Mouse (Mus musculus) spleen, postnatal 14 days (tissue): ENCODE data around the gene Gfod1.

ENCODE experiments used
- DNase-seq, 2 experiments: peaks; one replicate each; pipeline ENCODE4 v3.0.0; 2021 to 2022; ENCODE audit warnings: low spot score in 2 of 2

Gene Gfod1

DNA sequence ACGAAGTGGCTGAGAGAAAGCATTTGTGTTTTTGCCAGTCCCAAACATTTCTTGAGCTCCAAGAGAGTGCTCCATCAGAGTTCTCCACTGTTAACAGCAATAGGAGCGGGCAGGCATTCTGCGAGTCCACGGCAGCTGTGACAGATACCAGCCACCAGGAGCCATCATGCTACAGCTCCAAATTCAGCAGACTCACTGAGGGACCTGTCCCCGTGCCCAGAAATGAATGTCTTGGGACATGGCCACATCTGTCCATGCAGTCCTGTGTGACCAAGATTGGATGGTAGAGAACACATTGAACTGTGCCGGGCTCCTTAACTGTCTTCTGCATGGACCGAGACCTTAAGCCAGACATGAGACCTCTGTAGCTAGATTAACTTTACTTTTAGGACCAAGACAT, 100.7 kb downstream of the Gfod1 start:
- DNase-seq = no peak

DNA sequence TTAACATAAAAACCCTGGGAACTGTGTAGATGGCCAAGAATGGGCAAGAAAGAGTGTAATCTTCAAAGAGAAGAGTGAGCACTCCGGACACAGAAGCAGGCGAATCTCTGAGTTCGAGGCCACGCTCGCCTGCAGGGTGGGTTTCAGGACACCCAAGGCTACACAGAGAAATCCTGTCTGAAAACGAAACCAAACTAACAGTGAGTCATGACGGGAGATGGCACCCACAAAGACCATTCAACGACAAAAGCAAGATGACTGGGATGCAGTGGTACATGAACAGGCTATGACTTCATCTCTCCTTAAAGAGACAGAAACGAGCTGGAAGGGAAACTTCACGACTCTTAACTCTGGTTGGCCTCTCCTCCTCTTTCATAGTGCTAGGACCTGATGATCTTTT, 101.6 kb downstream of the Gfod1 start:
- no peak for DNase-seq

DNA sequence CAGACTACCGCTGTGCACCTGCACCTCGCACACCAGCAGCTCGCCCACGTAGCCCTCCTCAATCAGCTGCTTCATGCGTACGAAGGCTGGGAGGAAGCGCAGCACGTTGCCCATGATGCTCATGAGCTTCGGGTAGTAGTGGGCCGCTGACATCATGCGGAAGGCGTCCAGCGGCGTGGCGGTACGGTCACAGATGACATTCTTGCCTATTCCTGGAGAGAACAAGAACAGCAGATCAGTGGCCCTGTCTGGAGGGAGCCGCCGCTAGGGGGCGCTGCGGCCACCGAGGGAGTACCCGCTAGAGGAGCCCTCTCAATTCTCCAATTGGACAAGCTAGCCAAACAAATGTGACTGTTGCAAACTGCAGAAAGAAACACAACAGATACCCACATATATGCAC, 102.9 kb downstream of the Gfod1 start:
- DNase-seq = no peak

DNA sequence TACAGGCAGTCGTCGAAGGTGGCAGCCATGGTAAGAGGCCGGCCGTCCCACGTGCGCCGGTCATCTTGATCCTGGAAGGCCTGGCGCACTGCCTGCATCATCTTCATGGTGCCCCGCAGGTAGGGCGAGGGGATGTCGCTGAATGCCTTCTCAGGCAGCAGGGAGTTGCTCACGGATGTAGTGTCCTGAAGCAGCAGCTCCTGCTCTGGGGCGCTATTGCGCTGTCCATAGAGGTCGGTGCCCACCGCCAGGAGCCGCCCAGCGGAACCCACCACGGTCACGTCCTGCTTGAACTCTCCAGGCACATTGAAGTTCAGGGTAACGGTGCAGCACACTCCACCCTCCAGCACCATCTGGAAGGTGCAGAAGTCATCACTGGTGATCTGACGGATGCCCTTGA, 103.5 kb downstream of the Gfod1 start:
- DNase-seq = no peak

DNA sequence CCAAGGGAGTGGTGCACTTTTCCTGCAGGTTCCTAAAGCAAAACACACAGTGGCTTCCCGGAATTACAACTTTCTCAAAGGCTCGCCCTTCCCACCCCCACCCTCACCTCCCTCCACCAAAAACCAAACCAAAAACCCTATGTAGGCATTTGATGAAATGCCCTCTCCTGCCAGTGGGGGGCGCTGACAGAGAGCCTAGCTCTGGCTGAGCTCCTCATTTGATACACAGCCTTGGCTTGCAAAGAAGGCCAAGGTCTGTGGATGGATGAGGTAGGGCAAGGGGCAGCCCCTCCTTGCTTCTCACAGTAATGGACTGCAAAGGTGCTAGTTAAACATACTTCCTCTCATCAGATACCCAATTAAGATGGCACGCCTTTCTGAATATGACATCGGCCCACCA, 104.2 kb downstream of the Gfod1 start:
- DNase-seq = peak; percentile 31 to 59

DNA sequence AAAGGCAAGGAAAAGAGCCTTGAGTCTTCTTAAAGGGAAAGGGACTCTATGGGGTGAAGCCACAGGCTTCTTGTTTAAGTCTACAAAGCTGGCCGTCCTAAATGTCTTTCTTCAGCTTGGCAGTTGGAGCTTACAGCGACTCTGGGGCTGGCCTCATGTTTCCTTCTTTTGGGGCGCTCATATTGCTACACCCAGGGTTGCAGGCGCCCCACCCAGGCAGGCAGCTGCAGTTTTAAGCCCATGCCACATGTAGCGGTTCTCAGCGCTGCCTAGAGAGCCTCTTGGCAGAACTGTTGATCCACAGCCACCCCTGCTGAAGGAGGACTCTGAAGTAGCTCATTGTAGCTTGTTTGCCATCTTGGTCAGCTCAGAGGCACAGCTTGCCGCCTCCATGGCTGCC, 104.7 kb downstream of the Gfod1 start:
- no peak for DNase-seq

DNA sequence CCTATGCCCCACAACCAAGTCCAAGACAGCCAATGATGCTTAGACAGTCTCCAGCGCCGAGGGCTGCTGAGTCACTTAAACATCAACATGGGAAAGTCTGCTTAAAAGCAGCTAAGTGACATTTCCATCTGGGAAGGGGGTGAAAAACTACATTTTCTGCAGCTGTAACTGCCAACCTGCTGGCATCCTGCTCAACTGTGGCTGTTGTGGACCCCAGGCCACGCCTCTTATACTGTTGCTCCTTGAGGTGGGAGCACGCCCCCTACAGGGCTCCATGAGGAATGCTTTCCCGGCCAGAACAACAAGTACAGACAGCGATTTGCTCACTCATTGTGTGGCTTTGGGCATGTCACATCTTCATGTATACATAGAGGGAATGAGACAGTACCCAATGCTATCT, 106.8 kb downstream of the Gfod1 start:
- DNase-seq = no peak

DNA sequence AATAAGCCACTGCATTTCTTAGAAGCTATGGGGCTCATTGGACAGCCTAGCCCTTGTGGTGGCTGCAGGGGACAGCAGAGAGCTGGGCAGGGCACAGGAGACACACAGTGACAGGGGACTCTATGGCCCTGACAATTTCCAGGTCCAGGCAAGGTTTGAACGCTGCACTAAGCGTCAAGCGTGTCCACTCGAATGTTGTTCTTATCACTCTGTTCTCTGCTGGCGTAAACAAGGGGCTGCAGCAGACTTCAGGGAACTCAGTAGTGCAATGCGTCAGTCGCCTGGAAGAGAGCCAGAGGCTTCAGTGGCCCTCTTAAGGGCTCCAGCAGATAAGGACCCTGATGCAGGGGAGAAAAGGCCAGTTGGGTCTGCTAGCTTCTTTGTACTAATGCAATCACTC, 108.0 kb downstream of the Gfod1 start:
- no peak for DNase-seq

DNA sequence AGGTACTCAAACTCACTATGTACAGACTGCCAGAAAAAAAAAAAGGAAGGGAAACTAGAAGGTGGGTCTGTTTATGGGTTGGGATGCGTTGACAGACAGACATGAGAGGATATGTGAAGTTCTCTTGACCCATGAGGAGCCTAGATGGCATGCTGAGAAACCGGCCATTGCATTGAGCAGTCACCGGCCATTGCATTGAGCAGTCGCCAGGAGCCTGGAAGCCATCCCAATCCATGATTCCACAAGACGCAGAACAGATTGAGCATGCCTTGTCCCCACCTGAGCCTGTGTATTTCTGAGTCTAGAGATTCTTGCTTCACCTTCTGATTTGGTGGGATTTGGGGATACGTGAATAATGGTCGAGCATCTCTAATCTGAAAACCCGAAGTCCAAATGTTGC, 110.0 kb downstream of the Gfod1 start:
- no peak for DNase-seq

DNA sequence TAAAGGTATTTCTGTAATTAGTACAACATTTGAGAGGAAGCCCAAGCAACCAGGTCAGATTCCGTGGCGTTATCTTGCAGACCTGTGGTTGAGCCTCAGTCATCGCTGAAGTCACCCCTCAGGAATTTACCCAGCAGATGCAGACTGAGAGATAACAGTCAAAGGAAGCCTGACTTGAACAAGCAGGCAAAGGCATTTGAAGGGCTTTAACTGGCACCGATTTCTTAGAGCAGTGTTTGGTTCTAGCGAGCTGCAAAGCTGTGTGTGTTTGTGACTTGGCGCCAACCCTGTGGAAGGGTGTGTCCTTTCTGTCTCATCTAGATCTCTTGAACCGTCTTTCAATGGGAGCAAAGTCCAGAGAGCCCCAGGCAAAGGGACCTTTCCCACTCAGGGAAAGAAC, 110.7 kb downstream of the Gfod1 start:
- DNase-seq = no peak

DNA sequence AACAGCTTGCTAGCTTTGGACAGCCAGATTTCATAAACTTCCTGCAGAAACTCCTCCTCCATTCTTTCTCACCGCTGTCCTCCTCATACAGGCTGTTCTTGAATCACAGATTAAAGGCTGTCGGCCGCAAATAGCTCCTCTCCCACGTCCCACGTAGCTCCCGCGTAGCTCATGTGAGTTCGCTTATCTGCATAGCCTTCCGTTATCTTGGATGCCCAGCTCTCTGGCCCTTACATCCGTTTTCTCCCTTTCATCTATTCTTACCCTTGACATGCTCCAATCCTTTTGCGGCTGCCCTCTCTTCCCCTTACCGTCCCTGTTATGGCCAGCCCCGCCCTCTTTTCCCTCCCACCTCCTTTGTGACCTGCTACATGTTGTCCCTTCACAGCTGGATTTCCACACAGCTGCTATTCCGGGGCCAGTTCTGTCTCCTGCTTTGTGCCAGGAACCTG, 112.2 kb downstream of the Gfod1 start:
- no peak for DNase-seq

DNA sequence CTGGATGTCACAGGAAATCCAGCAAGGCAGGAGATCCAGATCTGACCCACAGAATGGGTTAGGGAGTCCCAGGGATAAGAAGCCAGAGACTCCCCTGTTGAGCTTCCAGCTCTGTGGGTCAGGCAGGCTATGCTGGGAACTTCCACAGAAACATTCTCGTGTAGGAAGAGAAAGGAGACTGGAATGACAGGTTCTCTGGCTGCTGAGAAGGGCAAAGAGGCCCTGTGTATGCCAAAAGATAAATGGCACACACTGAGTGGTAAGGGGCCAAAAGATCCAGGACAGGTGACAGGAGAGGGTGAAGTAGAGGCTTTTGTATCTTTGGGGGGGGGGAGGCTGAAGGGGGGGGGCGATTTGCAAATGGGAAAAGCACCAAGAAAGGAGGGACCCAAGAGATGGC, 112.7 kb downstream of the Gfod1 start:
- no peak for DNase-seq

DNA sequence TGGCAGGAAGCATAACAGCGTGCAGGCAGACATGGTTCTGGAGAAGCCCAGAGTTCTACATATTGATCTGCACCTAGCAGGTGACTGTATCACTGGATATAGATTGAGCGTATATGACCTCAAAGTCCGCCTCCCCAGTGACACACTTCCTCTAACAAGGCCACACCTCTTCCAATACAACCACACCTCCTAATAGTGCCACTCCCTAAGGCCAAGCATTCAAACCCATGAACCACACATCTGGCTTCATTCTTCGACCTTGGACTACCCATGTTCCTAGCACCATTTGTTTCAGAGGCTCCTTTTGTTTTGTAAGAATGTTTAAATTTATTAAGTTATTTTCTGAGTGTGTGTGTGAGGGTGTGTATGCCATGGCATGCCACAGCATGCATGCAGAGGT, 116.2 kb downstream of the Gfod1 start:
- no peak for DNase-seq

DNA sequence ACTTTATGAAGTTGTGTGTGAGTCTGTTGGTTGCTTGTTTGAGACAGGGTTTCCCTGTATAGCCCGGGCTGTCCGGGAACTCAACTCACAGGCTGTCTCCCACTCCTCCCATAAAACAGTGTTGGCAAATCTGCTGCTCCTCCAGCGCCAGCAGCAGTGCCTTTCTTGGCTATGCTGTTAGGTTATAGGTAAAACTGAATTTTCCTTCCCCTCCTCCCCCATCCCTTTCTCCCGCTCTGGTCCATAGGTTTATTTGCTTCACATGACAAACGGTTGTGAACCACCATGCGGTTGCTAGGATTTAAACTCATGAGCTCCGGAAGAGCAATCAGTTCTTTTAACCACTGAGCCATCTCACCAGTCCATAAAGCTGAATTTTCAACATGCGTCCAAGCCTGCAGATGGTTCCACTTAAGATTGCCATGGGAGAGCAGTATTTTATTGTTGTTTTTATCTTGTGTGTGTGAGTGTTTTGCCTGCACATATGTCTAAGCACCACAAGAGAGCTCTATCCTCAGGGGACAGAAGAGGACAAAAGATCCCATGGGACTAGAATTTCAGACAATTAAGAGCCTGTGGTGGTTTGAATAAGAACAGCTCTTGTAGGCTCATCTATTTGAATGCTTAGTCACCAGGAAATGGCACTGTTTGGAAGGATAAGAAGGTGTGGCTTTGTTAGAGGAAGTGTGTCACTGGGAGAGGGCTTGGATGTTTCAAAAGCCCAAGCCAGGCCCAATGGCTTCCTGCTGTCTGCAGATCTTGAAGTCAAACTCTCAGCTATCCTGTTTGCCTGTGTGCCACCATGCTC, 120.5 kb downstream of the Gfod1 start:
- no peak for DNase-seq

DNA sequence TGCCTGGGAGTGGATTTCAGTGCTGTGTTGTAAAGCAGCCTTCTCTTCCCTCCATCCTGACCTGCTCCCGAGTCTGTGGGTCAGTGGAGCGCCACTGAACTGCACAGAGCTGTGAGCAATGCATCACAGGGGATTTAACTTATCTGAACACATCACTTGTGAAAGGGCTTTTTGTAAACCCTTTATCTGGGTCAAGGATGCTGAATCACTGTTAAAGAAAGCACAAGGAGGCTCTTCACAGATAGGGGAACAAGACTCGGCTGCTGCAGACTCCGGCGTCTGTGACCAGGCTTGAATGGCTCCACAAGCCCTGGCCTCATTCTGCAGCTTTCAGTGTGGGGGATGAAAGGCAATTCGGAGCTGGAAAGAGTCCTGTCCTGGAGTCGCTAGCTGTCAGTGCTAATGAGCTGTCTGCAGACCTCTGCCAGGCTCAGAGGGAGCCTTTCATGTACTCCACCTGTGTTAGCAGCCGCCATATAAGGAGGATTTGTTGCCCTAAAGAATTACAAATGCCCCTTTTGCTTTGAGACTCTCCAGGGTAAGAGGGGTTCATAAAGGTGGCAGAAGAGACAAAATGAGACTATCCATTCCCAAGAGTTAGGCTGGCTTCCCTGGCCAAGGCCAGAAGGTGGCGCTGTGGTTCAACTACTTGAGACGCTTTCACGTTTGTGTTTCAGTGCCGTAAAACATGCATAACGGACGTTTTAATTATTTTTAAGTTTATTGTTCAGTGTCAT, 121.3 kb downstream of the Gfod1 start:
- peak; percentile 57 to 80 for DNase-seq

DNA sequence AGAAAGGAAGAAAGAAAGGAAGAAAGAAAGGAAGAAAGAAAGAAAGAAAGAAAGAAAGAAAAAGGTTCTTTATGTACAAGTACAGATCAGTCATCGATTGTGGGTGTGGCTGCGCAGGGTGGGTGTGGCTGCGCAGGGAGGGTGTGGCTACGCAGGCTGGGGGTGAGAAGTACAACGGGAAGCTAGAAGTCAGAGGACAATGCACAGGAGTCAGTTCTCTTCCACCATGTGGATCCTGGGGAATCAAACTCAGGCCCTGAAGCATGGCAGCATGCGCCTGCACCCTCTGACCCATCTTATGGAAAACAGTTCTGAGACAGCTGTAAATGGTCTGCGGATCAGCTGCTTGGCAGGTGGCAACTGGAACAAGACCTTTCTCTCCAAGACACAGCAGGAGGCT, 122.9 kb downstream of the Gfod1 start:
- no peak for DNase-seq

DNA sequence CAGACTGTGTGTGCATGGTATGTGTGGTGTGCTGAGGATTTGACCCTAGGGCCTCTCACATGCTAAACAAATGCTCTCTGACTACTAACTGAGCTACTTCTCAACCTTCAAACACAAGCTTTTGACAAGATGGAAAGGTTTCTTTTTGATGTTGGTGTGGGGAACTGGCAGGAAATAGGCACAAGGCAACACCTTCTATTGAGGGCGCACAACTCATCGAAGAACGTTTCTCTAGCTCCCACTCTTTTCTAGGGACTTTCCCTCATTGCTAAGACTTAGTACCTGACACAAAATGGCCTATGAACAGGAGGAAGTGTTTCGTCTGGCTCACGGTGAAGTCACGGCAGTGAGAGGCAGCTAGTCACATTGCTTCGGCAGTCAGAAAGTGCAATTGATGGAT, 126.7 kb downstream of the Gfod1 start:
- DNase-seq = no peak

DNA sequence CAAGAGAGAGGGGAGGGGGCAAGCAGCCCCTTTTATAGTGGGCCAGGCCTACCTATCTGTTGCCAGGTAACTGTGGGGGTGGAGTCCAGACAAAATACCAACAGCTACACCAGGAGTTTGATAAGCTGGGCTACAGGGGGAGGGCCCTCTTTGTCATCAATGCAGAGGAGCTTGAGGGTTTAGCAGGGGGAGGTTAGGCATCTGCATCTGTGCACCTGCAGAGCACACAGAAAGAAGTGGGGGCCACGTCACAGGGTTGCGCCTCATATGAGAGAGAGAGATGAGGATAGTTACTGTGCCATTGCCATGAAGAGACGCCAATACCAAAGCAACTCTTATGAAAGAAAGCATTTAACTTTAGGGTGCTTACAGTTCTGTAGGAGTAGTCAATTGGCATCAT, 127.3 kb downstream of the Gfod1 start:
- no peak for DNase-seq

DNA sequence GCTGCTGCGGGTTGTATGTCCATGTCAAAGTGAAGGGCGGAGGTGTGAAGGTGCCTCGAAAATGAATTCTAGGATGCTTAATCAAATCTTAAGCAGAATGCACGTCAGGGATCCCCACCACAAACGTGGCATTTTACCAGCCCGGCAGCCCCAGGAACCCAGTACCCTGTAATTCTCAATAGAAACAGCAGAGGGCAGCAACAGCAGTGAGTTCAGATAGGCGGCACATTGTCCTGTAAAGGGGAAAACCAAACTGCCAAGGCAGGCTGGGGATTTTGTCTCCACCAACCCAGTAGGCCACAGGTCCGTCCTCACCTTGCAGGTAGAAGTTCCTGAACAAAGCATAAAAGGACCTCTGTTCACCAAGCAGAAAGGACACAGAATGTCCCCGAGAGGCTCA, 130.7 kb downstream of the Gfod1 start:
- DNase-seq = peak; percentile 38 to 68

DNA sequence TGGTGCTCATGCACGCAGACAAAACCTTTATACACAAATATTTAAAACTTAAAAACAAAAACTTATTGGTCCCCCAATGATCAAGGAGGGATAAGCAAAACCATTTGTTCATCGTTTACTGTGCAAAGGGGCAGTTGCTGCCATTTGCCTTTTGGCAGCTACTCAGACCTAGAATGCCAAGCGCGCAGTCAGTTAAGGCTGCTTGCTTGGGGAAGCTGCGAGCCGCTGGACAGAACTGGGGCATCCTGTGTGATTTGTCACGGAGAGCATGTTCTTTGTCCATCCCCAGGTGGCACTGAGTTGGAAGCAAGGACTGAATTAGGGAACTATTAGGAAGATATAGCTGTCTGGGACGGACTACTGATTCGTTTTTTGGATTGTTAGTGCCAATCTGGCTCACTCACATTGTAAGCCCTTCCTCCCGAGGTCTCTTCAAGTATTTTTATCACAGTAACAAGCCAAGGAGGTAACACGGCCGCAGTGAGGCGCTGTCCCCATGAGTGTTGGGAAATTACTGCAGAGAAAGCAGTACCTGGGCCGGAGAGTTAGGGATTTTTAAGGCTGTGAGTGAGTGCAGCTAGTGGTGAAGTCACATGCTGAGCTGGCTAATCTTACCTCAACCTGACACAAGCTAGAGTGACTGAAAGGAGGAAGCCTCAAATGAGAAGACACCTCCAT, 131.8 kb downstream of the Gfod1 start:
- DNase-seq = no peak

DNA sequence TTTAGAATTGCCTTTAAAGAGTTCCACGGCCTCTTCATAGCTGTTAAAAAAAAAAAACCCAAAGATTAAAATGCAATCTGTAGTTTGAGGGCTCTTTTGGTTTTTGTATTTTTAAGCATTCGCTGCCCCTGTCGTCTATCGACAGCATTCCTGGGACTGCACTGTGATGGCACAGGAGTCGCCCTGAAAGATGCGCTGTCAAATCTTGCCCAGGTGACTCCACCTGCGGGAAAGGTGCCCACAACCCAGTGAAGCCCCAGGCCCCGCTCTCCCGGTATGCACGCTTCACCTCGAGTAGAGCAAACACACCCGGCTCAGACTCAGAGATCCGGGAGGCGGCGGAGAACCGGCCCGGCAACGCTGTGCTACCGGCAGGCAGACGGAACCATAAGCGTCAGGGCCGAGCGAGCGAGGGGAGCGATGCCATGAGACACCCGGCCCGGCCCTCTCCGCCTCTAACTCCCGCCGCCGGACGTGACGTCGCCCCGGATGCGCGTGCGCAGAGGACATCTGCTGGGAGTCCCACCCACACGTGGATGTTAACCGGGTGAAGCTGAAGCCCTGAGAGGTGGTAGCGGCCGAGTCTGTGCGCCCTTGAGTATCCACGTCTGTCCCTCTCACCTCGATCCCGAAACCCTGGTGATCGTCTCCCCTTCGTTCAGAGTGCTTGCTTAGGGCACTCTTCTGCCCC, 132.8 kb downstream of the Gfod1 start, which contains the start of gene Tbc1d7:
TSS of gene Tbc1d7 (minus strand) at position 482 of the 691 bp plus-strand sequence.
- peak; percentile 96 to 99 for DNase-seq

DNA sequence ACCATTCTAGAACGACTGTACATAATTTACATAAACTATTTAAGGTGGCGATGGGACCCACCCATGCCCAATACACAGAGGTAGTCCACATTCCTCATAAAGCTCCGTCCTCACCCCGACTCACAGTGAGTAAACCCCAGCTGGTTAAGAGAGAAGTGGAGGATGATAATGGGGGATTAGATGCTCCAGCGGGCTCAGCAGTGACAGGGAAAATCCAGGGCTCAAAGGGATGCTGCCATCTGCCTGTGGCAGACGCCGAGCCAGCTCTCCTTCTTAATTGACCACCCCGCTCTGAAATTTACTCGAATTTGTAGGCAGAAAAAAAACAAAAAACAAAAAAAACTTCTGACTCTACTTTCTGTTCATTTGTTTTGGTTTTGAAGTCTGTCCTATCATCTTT, 136.3 kb downstream of the Gfod1 start:
- DNase-seq = no peak
